Mouse (Mus musculus) left cerebral cortex, adult 8-10 months (tissue): ENCODE measurements around the gene Etl4. TPM values are rescaled to one million over a fixed set of nuclear protein-coding genes. Genes with fewer than 3 reads are reported as not detected.

Experiments
- DNase-seq, 2 experiments: peaks; one replicate each; pipeline ENCODE4 v3.0.0; 2022; ENCODE audit warnings: low spot score in 2 of 2
- total RNA-seq, 4 experiments: library from RNA; stranded (reverse); gene quantifications; 2 replicates each; pipeline ENCODE4 v1.2.4; 2022

Etl4 gene
- total RNA-seq, 4 experiments from 2014 or later, result 138 to 154 (median 150) TPM

DNA sequence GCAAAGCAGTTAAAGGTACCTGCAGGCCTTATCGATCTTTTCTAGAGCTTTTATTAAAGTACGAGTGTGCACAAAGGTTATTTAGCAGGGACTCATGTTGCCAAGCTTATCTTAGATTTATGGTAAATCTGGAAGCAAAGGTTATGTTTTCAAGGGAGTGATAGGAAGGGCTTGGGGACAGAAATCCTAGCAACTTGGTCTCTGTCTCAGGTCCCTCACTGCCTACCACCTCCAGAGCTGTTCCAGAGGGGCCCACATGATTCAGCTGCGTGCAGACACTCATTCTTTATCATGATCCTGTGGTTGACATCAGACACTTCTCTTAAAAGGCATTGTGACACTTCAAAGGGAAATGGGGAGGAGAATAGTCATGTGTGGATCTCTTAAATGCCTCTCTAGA is 783.3 kb downstream of the Etl4 start:
- no peak for DNase-seq

DNA sequence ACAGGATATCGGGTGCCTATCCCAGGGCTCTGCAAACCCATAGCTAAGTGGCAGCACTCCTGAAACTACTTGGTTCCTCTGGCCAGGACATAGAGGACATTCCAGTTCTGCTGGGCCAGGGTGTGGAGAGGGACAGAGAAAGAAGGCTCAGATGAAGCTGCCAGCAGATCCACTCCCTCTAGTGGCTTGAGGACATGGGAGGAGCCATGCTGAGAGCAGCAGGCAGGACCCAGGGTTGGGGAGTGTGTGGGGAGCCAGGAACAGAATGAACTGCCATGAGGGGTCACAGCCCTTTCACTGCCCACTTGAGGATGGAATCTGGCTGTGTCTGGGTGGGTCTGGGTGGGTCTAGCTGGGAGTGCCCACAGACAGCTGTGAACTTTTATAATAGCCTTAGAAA is 784.2 kb downstream of the Etl4 start:
- DNase-seq, result no peak

GRCm38 (mm10) chr2:20697719-20698118 is 788.1 kb downstream of the Etl4 start:
- no peak for DNase-seq

GRCm38 (mm10) chr2:20705110-20705509 is 795.5 kb downstream of the Etl4 start:
- no peak for DNase-seq

DNA sequence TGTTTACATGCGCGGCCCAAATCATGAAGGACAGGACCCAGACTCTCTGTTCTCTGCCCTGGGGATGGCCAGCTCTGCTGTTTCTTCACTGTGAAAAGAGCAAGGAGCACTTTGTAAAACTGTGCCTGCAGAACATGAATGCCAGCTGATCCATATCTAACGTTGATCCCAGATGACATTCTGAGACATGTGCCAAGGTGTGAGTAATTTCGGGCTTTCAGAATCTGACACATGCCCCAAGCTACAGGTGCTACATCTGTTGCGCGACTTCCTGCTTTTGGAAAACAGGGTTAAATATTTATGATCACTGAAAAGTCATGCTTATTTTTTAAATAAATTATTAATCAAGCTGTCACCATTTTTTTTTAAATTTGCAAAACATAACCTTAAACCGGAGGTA is 801.0 kb downstream of the Etl4 start:
- DNase-seq, result no peak

DNA sequence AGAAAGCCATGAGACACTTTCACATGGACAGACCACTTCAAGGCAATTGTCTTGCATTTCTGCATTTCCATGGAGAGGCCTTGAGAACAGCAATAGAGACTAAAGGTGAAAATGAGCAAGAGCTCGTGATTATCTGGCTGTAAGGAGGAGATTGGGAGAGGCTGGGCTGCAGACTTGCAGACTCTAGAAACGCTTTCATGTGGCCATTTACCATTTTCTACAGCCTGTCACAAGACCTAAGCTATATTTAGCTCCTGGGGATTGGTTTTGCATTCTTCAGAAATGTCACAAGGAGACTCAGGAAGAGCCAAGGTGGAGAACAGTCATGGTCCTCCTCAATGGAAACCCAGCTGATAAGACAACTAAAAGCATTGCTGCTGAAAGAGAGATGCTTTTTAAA is 801.4 kb downstream of the Etl4 start:
- no peak for DNase-seq

GRCm38 (mm10) chr2:20719105-20719504 is 809.5 kb downstream of the Etl4 start:
- DNase-seq, result peak in 1 of 2 experiments; percentile 34

DNA sequence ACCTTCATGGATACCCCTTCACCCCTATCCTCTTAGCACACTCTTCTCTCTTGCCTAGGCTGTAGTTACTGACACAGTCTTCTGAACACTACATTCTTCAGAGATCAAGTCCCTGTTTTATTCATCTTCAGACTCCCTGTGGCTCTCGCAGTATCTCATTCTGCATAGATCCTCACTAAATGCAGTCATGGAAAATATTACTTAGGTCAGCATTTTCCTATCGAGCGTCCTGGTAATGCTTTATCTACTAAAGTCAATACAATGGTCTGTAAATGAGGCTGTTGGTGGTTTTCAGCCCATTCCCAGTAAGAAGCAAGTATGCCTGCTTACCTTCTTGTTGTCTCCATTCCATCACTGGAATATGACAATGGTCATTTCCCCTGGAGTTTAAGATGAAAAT is 811.5 kb downstream of the Etl4 start:
- DNase-seq, result no peak

- DNase-seq, result no peak
These were observed 812.8 kb downstream of the Etl4 start for GRCm38 (mm10) chr2:20722165-20722991.

GRCm38 (mm10) chr2:20723990-20724745 is 814.6 kb downstream of the Etl4 start:
- DNase-seq, result no peak

DNA sequence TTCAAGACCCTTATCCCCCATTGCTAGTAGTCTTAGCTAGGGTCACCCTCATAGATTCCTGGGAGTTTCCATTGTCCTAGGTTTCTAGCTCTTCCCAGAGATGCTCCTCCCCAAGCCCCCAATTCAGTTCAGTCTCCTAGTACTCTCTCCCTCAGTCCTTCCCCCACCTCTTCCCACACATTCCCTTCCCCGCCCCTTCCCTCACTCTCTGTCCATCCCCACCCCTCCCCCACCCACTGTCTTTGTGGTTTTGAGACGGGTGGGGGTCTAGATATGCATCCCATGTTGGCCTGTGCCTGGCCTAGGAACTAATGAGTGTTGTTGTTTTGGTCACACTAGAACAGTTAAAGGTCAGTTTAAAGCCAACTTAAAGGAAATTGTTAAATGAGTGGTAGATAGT is 817.4 kb downstream of the Etl4 start:
- DNase-seq, result no peak

DNA sequence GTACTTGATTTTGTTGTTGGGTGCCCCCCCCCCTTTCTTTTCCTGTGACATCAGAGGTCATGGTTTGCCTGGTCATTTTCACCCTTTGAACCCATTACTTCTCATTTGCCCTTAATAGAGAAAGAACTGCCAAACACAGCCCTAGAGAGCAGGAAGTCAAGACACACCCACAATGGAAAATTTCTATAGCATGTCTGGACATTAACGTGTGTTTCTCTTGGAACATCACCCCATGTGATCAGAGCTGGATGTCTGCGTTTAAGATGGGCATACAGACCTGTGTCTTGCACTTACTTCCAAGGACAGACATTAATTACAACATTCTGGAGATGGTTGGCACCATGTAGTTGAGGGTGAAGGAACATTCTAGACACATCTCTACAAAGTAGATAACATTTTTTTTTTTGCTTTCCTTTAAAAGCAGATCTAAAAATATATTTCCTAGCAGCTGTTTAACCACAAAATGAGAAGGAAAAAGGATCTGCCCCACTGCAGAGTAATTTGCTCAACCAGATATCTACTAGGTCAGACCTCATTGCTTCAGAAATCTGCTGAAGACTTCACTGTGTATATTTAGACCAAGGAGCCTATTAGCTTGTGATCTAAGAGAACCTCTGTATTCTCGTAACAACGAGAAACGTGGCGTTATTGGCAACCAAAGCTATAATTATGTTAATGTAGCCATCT is 818.3 kb downstream of the Etl4 start:
- DNase-seq, result no peak

DNA sequence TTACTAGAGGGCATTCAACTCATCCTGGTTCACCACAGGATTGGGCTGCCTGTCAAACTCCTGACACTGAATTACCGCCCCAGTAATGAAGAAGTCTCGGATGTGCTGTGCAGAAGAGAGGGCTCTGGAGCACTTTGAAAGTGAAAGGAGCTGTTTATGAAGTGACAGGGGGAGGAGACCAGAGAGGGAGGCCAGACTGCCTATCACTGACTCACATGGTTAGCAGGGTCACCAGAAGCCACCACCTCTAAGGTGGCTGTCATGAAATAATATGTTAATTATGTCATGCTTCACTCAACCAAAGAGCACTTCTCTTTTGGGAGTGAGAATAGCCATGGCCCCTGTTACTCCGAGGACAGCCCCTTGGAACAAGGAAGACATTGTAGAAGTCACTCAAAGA is 825.9 kb downstream of the Etl4 start:
- DNase-seq, result no peak

DNA sequence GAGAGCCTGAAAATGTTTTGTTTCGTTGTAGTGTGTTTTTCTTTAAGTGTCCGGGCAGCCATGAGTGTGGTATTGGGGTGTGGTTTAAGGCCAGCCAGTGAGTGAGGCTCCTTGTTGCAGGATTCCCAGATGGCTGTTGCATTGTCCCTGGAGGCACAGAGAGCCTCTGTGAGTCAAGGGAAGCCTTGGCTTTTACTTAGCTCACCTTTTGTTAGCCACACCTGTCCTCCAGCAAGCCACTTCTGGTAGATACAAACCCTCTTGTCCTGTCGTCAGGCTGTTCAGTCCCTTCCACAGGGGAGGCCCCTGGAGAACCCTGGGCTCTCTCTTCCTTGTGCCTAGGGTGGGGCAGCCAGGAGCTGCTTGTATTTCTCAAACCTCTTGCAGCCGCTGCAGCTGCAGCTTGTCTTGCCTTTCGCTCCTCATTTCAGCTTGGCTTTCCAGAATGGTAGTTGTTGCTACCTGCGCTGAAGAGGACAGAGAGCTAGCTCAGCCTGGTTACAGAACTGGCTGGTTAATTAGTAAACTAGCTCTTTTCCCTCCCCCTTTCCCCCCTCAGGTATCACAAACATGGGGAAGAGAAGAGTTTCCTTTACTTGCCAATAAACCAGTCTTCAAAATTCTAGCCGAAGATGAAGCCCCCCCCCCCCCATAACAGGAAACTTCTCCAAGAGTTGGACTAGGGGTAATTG is 826.9 kb downstream of the Etl4 start:
- no peak for DNase-seq

- no peak for DNase-seq
These were observed 827.7 kb downstream of the Etl4 start for GRCm38 (mm10) chr2:20737112-20737808.

DNA sequence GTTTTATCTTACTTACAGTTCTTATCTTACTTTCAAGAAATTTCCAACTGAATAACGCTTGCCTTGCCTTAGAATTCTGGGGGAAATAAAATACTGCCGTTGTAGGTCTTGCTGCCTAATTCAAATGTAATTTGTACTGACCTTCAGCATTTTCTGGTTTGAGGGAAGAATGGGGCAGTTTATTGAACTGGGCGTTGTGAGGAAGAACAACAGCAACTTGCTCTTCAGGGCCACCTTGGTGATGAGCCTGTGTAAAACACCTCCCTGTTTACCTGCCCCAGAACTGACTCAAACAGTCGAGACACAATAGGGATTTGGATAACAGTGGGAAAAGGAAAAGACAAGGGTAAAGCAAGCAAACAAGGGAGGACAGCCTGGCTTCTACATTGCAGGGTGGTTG is 828.3 kb downstream of the Etl4 start:
- DNase-seq, result no peak

GRCm38 (mm10) chr2:20747723-20748122 is 838.1 kb downstream of the Etl4 start:
- no peak for DNase-seq

- no peak for DNase-seq
These were observed 838.9 kb downstream of the Etl4 start for GRCm38 (mm10) chr2:20748481-20748880.

DNA sequence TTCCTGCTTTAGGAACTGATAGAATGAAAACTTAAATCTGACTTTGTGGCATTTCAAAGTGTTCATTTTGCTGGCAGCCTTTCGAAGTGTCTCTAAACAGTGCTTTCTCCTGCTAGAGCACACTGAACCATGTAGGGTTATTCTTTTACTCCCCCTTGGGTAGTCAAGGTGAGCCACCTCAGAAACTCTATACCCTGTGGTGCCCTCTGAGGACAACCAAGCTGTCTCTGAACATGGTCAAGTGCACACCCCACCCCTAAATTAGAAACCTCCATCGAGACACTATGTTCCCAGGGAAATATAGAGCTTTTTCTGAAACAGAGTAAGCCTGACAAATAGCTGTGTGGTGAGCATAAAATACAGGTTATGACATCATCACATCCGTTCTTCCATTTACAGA is 840.1 kb downstream of the Etl4 start:
- no peak for DNase-seq

DNA sequence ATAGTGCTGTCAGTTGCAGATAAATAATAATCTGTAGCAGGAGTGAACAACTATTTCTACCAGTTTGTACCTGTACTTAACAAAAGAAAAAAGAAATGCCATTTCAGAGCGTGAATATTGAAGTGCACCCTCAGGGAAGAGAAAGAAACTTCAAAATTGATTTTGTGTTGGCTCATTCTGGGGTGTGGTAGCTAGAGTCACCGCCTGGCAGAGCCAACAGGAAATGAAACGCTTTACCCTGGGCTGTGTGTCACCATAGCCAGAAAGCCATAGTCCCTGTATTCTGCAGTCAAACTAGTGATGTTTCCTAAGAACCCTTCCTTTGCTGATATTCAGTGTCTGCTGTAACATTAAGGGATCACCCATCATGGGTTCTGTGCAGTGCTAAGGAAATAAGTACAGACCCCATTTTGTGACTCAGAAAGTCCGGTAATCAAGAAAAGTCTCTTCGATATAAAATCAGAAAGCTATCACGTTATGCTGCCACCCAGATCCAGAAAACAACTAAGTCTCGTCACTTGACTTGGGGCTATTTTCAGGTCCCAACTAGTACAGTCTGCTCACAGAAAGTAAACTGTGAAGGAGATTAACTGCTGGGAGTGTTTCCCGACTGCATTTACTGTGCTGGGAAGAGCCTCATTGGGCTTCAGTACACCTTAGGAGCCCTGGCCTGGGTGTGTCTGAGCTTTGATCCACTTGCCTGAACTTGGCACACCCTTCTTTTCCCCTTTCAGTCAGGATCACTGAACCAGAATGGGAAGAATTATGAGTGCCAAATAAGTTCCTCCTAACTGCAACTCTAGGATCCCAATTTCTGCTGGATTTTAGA is 843.9 kb downstream of the Etl4 start:
- no peak for DNase-seq
